Mouse (Mus musculus) heart, adult 2 months (tissue): ENCODE data around the gene St3gal5. TPM values are rescaled to one million over a fixed set of nuclear protein-coding genes. Genes with fewer than 3 reads are reported as not detected.

ENCODE experiments used
- DNase-seq, 2 experiments: peaks; one replicate each; pipeline ENCODE4 v3.0.0; 2021
- H3K27ac ChIP-seq: fragments of 200-600 bp; 2 replicates; pipeline ENCODE4 v1.8.1; 2022
- H3K27me3 ChIP-seq: fragments of 200-500 bp; 2 replicates; pipeline ENCODE4 v1.6.1; 2012; ENCODE audit warnings: mild to moderate bottlenecking, low read length, inconsistent platforms, mixed read lengths; ENCODE audit not compliant: control insufficient read depth, insufficient read depth
- H3K36me3 ChIP-seq: fragments of 200-500 bp; 2 replicates; pipeline ENCODE4 v1.6.1; 2012; ENCODE audit warnings: low read length, inconsistent platforms; ENCODE audit not compliant: control insufficient read depth, insufficient read depth
- H3K4me1 ChIP-seq: fragments of 200-500 bp; 2 replicates; pipeline ENCODE4 v1.6.1; 2011; ENCODE audit warnings: low read length; ENCODE audit not compliant: control insufficient read depth, insufficient read depth
- H3K4me3 ChIP-seq: fragments of 200-600 bp; 2 replicates; pipeline ENCODE4 v1.8.1; 2022
- H3K79me2 ChIP-seq: fragments of 200-500 bp; replicated peaks from 2 replicates; pipeline ENCODE4 v1.6.1; 2012; ENCODE audit warnings: mild to moderate bottlenecking, inconsistent platforms, low read length, moderate library complexity, mixed read lengths; ENCODE audit not compliant: control insufficient read depth, insufficient read depth
- H3K9ac ChIP-seq: fragments of 200-500 bp; 2 replicates; pipeline ENCODE4 v1.6.1; 2012; ENCODE audit warnings: low read depth, mild to moderate bottlenecking, control low read depth, inconsistent platforms, low read length, mixed read lengths
- CTCF ChIP-seq: fragments of 200-600 bp; IDR thresholded peaks from 2 replicates; pipeline ENCODE4 v1.8.1; 2022; ENCODE audit warnings: antibody characterized with exemption, mild to moderate bottlenecking, moderate library complexity
- EP300 ChIP-seq: fragments of 200-500 bp; IDR thresholded peaks from 2 replicates; pipeline ENCODE4 v1.6.1; 2011; ENCODE audit warnings: low read depth, low read length, control low read depth; ENCODE audit not compliant: insufficient read depth
- POLR2A ChIP-seq: fragments of 200-500 bp; IDR thresholded peaks from 2 replicates; pipeline ENCODE4 v1.6.1; 2011; ENCODE audit warnings: mild to moderate bottlenecking, low read depth, low read length, control low read depth; ENCODE audit not compliant: insufficient read depth
- WGBS: fragments of 180-500 bp; shearing (Covaris S2); methylation state at CpG from one replicate; pipeline ENCODE4 v1.1.7; 2018; 5-methylcytosine and 5-hydroxymethylcytosine counted together
- intact Hi-C: fragments of 180-260 bp; cut with DNase I; formaldehyde crosslinking; loops from one replicate; pipeline ENCODE4 v1.15.1; 2025
- polyA plus RNA-seq: library from polyadenylated mRNA; depleted of rRNA; stranded (reverse); fragments of >200 nt; gene quantifications from 2 replicates; pipeline ENCODE4 v1.2.3, GENCODE M21; 2012
- total RNA-seq, 2 experiments: library from RNA; stranded (reverse); gene quantifications; 2 replicates each; pipeline ENCODE4 v1.2.3; 2021

The St3gal5 gene
- total and polyA plus RNA-seq, 3 experiments, result 39.7 to 78.4 (median 67.6) TPM

DNA sequence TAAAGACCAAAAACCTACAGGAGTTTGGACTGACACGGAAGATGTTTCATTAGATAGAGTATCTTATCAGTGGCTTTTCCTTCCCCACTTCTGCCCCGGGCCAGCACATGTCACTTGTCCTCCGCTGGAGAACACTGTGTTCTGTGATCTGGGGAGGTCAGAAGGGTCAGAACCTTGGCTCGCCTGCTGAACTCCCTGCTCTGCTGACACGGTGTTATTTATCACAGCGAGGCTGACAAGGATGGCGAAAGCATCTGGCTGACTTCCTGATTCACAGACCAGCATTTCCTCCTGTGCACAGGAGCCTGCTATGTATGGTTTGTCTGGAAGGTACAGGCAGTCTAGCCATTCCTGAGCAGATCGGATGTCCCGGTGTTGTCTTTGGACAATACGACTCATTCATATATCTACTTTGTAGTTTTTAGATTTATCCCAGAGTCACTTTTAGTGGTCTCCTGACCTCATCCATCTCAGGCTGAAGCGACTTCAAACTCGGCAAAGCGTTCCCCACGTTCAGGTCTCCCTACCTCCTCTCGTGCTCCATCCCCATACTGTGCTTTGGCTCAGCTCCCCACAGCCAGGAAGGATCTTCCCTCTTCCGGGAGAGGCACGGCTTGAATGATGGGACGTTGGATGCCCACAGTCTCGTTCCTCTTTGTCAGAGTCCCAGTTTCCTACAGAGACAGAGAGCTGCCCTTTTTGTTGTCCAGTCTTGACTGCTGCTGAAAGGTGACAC, 64.9 kb downstream of the St3gal5 start:
- peak; percentile 71 to 82 for DNase-seq
- 12% methylated on average over 19 of the region's 19 CpGs for WGBS
- peaks cover 5% of the 10 kb centered on the region for H3K36me3 ChIP-seq
- intact Hi-C loops, result loop anchor here (2.0 kb wide), 1 partner anchor 174 kb away; no protein-coding TSS in a partner anchor
- no peaks in the 10 kb centered on the region for H3K79me2 ChIP-seq
- H3K27ac ChIP-seq, result peak overlapping the region; percentile 68
- H3K4me3 ChIP-seq, result peak overlapping the region; percentile 0; the same call in 1 of the 2 replicates
- TF ChIP-seq POLR2A, result peak; percentile 27; the same call in 1 of the 2 replicates
- TF ChIP-seq EP300, result peak; percentile 100
- TF ChIP-seq CTCF, result no peak
- H3K9ac ChIP-seq, result peak overlapping the region; percentile 28
- no peaks in the 10 kb centered on the region for H3K27me3 ChIP-seq
- peaks cover 18% of the 10 kb centered on the region for H3K4me1 ChIP-seq

DNA sequence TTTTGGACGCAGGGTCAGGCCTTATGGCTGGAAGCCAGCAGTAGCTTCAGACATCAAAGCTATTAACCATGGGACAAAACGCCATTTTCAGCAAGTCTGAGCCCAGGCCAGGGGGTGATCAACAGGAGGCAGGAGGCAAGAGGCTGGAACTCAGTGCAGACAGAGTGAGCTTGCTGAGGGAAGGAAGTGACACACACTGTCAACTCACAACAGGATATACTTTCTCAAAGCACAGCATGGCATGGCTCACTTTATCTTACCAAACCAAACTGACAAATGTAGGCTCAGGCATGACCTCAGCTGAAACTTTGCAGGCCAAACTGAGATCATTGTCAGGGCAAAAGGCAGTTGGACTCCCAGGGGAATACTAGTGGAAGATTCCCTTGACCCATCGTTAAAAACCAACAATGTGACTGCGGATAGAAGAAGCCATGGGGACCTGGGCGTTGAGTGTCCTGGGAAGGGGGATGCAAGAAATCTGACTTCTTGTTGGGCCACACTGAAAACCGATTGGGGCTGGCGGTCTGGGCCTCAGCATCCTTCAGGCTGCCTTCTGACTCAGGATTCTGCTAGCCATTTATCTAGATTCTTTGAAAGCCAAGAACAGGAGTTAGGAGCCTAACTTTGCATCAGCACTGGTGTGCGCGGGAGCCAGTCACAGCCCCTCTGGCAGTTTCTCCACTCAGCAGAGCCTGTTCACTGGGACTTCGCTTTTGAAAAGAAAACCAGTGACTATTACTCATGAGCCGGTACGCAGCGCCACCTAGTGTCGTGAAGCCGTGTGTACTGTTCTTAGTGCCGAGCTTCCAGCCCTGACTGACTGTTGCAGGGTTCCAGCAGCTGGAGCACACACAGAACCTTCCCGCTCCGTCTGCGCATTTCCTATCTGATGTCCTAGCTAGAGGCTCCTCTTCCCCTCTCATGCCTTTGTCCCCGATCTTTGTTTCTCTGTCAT, 67.2 kb downstream of the St3gal5 start:
- no peaks in the 10 kb centered on the region for H3K79me2 ChIP-seq
- H3K27ac ChIP-seq, result peak overlapping the region; percentile 38
- WGBS, result 10% methylated on average over 20 of the region's 20 CpGs
- no peak overlapping the region for H3K4me3 ChIP-seq
- H3K36me3 ChIP-seq, result peaks cover 5% of the 10 kb centered on the region
- H3K4me1 ChIP-seq, result peaks cover 18% of the 10 kb centered on the region
- peak overlapping the region; percentile 18; the same call in 1 of the 2 replicates for H3K9ac ChIP-seq
- intact Hi-C loops, result loop anchor here (1.0 to 5.0 kb wide), 3 partner anchors 67 to 297 kb away; partner anchors contain the start of gene St3gal5
- no peaks in the 10 kb centered on the region for H3K27me3 ChIP-seq
- peak; percentile 97; the same call in 1 of the 2 replicates for TF ChIP-seq CTCF
- peak; percentile 94 for TF ChIP-seq EP300
- no peak for TF ChIP-seq POLR2A
- DNase-seq, result peak; percentile 86 to 90

DNA sequence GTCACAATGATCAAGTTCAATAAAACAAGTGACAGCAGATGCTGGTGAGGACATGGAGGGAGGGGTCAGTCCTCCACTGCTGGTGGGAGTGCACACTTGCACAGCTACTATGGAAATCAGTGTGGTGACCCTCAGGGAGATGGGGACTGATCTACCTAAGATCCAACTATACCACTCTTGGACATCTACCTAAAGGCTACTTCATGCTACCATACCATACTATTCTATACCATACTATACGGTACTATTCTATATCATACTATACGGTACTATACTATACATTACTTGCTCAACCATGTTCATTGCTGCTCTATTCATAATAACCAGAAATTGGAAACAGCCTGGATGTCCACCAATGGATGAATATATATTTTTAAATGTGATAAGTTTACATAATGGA, 68.5 kb downstream of the St3gal5 start:
- Histone ChIP-seq H3K4me1 (peaks cover 18% of the 10 kb centered on the region), H3K36me3 (peaks cover 5% of the 10 kb centered on the region), H3K27me3 (no peaks in the 10 kb centered on the region), H3K9ac (no peak overlapping the region), H3K27ac (no peak overlapping the region), H3K4me3 (no peak overlapping the region), H3K79me2 (no peaks in the 10 kb centered on the region)
- no peak for TF ChIP-seq EP300
- TF ChIP-seq POLR2A, result no peak
- no peak for TF ChIP-seq CTCF
- intact Hi-C loops, result loop anchor here (1.0 to 5.0 kb wide), 2 partner anchors 238 to 299 kb away; no protein-coding TSS in a partner anchor
- DNase-seq, result no peak
- 55% methylated on average over 2 of the region's 2 CpGs for WGBS

DNA sequence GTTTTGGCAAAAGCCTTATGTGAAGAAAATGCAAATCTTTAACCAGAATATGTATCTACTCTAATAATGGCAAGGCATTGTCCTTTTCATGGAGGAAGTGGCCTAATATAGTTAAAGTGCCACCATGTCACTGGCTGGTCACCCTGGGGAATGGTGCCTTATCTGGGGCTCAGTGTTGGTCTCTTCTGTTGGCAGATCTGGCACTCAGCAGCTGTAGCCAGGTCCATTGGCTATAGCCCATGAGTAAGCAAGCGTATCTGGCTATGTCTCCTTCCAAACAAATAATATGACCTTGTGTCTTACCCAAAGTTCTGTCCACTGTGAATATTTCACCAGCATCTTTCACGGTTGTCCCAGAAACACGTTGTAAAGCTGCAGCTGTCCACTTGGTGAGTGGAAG, 74.0 kb downstream of the St3gal5 start:
- no peaks in the 10 kb centered on the region for H3K79me2 ChIP-seq
- H3K27me3 ChIP-seq, result no peaks in the 10 kb centered on the region
- no peak overlapping the region for H3K9ac ChIP-seq
- intact Hi-C loops, result no loop called here
- 63% methylated on average over 3 of the region's 3 CpGs for WGBS
- no peak for DNase-seq
- no peak overlapping the region for H3K27ac ChIP-seq
- no peak overlapping the region for H3K4me3 ChIP-seq
- no peaks in the 10 kb centered on the region for H3K36me3 ChIP-seq
- no peak for TF ChIP-seq CTCF
- no peak for TF ChIP-seq POLR2A
- TF ChIP-seq EP300, result no peak
- H3K4me1 ChIP-seq, result no peaks in the 10 kb centered on the region

DNA sequence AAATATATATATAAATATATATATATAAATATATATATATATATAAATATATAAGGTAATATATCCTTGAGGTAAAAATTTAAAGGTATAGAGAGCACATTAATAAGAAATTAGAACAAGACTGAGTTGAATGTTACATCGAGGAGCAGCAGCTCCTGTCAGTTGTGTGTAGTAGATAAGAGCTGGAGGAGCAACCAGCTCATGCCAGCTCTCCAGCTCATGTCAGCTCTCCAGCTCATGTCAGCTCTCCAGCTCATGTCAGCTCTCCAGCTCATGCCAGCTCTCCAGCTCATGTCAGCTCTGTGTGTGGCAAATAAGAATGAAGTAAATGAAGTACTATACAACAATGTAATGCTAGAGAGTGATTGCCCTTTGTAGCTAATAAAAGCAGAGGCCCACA, 76.0 kb downstream of the St3gal5 start:
- H3K4me3 ChIP-seq, result no peak overlapping the region
- no peaks in the 10 kb centered on the region for H3K79me2 ChIP-seq

More for the DNA sequence above, 76.0 kb downstream of the St3gal5 start:
- 31% methylated on average over 1 of the region's 1 CpGs for WGBS
- Histone ChIP-seq H3K4me1 (no peaks in the 10 kb centered on the region), H3K27me3 (no peaks in the 10 kb centered on the region), H3K9ac (no peak overlapping the region), H3K36me3 (no peaks in the 10 kb centered on the region), H3K27ac (no peak overlapping the region)
- intact Hi-C loops, result no loop called here
- TF ChIP-seq POLR2A (no peak), EP300 (no peak), CTCF (no peak)
- no peak for DNase-seq
